Mouse (Mus musculus) lung, embryonic 14.5 days (tissue): ENCODE data around the gene Naa40. TPM values are rescaled to one million over a fixed set of nuclear protein-coding genes. Genes with fewer than 3 reads are reported as not detected.

Experiments used
- ATAC-seq: fragments of 200-750 bp; cut with Nextera tagmentation; 2 replicates; pipeline ENCODE4 v1.8.0; 2017; ENCODE audit warnings: mild to moderate bottlenecking, moderate TSS enrichment, moderate library complexity; ENCODE audit not compliant: insufficient read depth
- DNase-seq: peaks from one replicate; pipeline ENCODE4 v3.0.0-alpha.2; 2015
- H3K27ac ChIP-seq: fragments of 300-500 bp; sonication (generic); 2 replicates; pipeline ENCODE4 v1.5.1; 2014; ENCODE audit warnings: low read depth, mild to moderate bottlenecking, moderate library complexity
- H3K27me3 ChIP-seq: fragments of 300-500 bp; sonication (generic); 2 replicates; pipeline ENCODE4 v1.6.1; 2014; ENCODE audit warnings: low read length, control low read depth; ENCODE audit not compliant: insufficient read depth
- H3K36me3 ChIP-seq: fragments of 300-500 bp; sonication (generic); 2 replicates; pipeline ENCODE4 v1.6.1; 2014; ENCODE audit warnings: control low read depth; ENCODE audit not compliant: insufficient read depth
- H3K4me1 ChIP-seq: fragments of 300-500 bp; sonication (generic); 2 replicates; pipeline ENCODE4 v1.6.1; 2014; ENCODE audit warnings: antibody characterized with exemption, control low read depth; ENCODE audit not compliant: insufficient read depth
- H3K4me2 ChIP-seq: fragments of 300-500 bp; sonication (generic); 2 replicates; pipeline ENCODE4 v1.6.1; 2014; ENCODE audit warnings: mild to moderate bottlenecking
- H3K4me3 ChIP-seq: fragments of 300-500 bp; sonication (generic); 2 replicates; pipeline ENCODE4 v1.5.1; 2014; ENCODE audit warnings: low read depth, low read length
- H3K9ac ChIP-seq: fragments of 300-500 bp; sonication (generic); 2 replicates; pipeline ENCODE4 v1.6.1; 2014
- H3K9me3 ChIP-seq: fragments of 300-500 bp; sonication (generic); 2 replicates; pipeline ENCODE4 v1.6.1; 2016; ENCODE audit warnings: low read depth, low read length, control low read depth
- CTCF ChIP-seq: IDR thresholded peaks from 2 replicates; pipeline ENCODE4 v1.5.1; 2016; ENCODE audit warnings: antibody characterized with exemption, low read depth
- WGBS: fragments of 180-500 bp; shearing (Covaris S2); extraction: QIAGEN DNeasy Blood & Tissue Kit; methylation state at CpG from one replicate; pipeline ENCODE4 v1.1.7; 2014; 5-methylcytosine and 5-hydroxymethylcytosine counted together
- polyA plus RNA-seq: library from polyadenylated mRNA; unstranded; fragments of >200 nt; fragmentation: Nextera tagmentation; extraction: Ambion mirVana; gene quantifications from 2 replicates; pipeline ENCODE4 v1.2.1, GENCODE M21; 2014

The Naa40 gene
- polyA plus RNA-seq: 64.9 and 65.8 TPM in 2 replicates

DNA sequence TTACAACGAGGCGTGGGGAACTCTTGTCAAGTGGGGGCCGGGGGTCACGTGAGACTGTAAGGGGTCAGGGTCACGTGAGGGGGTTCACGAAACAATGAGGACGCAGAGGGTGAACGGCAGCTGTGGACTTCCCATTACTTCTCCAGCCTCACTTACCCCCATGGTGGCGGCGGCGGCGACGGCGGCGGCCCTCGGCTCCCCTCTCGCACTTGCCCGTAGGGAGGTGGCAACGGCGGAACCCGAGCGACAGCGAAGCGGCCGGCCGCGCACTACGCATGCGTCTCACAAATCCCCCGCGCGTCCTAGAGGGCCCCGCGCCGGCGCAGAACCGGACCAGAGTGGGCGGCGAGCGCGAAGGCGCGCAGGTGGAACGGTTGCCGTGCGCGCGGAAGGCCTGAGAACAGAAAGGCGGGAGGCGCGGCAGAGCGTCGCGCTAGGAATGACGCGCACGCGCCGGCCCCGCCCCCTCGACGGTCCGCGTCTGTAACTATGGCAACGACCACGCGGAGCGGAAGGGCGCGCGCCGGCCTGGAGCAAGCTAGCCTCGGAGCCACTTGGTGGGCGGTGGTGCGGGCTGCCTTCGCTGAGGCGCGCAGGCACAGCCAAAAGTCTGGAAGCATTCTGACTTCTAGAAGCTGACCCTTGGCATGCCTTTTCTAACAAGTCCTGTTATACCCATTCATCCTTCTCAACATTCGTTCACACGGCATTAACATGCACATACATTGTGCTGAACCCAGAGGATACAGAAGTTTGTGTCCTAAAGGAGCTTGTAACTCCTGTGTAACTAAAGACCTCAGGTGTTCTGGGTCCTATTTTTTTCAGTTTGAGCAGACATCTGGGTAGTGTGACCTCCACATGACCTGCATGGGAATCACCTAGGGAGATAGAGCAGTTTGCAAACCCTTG lies at the start of gene Naa40:
Gene Naa40 (minus strand): TSS at position 402 of the 909 bp plus-strand sequence.
- peaks cover 5% of the 10 kb centered on the region for H3K4me1 ChIP-seq
- H3K4me3 ChIP-seq: peak within 1 kb of the TSS; percentile 82
- H3K27me3 ChIP-seq: no peaks in the 10 kb centered on the region
- H3K36me3 ChIP-seq: peaks cover 13% of the 10 kb centered on the region
- H3K9me3 ChIP-seq: no peaks in the 10 kb centered on the region
- H3K9ac ChIP-seq: peak within 1 kb of the TSS; percentile 73
- DNase-seq: peak; percentile 99
- peak; percentile 97 for ATAC-seq
- H3K27ac ChIP-seq: peak within 1 kb of the TSS; percentile 84
- under 1% methylated on average over 80 of the region's 80 CpGs for WGBS
- peak within 1 kb of the TSS; percentile 94 for H3K4me2 ChIP-seq
- no peak for TF ChIP-seq CTCF

DNA sequence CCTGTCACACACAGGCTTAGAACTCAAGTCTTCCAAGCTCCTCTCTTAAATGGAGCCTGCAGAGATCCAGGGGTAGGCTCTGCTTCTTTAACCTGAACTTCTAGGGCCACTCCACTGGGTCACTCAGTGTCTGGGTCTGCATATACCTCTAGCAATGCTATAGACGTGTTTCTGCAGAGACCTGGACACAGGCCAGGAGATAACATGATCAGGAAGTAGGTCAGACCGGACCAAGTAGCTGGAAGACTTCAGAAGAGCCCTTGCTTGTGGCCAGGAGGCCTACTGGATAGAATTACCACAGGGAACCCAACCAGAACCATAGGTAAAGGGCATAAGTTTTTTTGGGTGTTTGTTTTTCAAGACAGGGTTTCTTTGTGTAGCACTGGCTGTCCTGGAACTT lies 48.8 kb upstream of the Naa40 start:
- Histone ChIP-seq H3K27ac (no peak overlapping the region), H3K36me3 (peaks cover 35% of the 10 kb centered on the region), H3K9me3 (no peaks in the 10 kb centered on the region), H3K27me3 (no peaks in the 10 kb centered on the region), H3K4me2 (no peak overlapping the region), H3K9ac (no peak overlapping the region), H3K4me1 (peaks cover 11% of the 10 kb centered on the region; the same call in 1 of the 2 replicates), H3K4me3 (no peak overlapping the region)
- 18% methylated on average over 2 of the region's 2 CpGs for WGBS
- DNase-seq (no peak), ATAC-seq (no peak)
- TF ChIP-seq CTCF: no peak

DNA sequence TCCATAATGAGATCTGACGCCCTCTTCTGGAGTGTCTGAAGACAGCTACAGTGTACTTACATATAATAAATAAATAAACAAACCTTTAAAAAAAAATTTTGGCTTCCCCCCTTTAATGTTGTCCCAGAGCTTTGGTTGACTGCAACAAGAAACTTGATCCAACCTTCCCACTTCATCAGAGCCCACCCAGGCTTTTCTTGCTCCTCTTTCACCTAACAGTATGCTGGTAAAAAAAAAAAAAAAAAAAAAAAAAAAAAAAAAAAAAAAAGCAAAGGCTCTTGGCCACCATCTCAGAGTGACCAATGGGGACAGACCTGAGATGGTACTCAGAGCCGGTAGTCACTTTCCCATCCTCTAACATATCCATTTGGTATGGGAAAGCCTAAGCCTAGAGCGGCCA lies 47.3 kb upstream of the Naa40 start:
- no peak overlapping the region for H3K27ac ChIP-seq
- H3K9ac ChIP-seq: no peak overlapping the region
- 0 out of 2 replicates have a peak, but pooled peaks cover under 1% of the 10 kb centered on the region for H3K4me1 ChIP-seq
- H3K4me2 ChIP-seq: no peak overlapping the region
- 85% methylated on average over 3 of the region's 3 CpGs for WGBS
- DNase-seq (no peak), ATAC-seq (no peak)
- H3K4me3 ChIP-seq: no peak overlapping the region
- no peaks in the 10 kb centered on the region for H3K27me3 ChIP-seq
- peaks cover 50% of the 10 kb centered on the region for H3K36me3 ChIP-seq
- no peaks in the 10 kb centered on the region for H3K9me3 ChIP-seq
- TF ChIP-seq CTCF: no peak

DNA sequence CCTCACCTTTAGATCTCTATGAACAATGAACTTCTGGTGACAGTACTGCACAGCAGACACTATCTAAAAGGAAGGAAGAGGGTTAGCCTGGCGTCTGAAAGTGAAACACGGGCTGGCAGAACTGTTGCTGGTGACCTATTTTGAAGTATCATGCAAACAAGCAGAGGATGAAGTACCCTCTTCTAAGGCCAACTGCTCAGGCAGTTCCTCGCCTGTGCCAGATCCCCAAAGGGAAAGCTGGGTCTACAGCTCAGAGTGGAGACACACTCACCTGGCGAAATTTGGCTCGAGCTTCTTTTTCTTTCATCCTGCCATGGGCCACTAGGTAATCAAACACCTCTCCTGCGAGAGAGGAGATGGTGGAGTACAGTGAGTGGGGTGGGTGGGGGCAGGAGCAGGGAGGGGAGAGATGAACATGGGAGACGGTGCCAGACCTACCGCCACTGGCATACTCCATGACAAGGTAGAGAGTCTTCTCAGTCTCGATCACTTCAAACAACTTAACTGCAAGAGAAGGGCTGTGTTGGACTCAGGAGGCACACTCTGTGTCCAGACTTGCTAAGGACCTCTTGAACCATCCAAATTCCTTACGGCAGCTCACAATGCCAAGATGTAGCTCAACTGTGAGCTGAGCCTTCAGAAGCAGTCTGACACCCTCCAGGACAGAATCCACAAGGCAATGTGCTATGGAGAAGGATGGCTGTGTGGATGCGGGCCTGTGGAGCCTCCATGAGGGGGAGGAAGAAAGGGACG lies 45.8 kb upstream of the Naa40 start:
- no peak for DNase-seq

DNA sequence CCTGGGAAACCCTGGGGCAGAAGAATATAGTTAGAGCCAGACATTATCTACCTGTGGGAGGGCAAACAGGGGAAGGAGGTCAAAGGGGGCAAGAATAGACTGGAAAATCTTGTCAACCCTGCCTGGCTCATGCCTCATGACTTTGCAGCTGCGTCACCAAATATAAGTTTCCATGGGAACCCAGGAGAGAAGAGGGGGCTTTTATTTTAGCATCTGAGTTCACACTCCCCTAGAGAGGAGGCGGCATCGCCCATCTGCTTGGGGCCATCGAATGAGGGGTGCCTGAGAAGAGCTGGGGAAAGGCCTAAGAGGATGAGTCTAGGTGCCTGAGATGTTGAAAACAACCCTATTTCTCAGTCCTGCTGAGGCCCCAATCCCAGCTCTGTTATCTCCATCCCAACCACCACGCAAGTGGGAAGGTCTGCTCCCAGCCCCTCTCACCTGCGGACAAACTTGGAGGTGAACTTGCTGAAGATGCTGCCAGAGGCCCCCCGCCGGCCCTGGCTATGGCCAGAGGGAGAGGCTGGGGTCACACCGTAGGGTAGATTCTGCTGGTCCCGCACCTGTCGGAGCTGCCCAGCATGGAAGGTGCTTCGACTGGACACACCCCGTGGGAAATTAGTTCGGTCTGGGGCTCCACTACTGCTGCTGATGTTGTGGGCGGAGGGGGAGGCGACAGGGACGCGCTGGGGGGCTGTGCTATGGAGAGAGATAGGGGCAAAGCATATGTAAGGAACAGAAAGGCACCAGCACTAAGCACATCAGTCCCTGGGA lies 39.8 kb upstream of the Naa40 start:
- Histone ChIP-seq H3K4me3 (no peak overlapping the region), H3K9ac (no peak overlapping the region), H3K4me2 (no peak overlapping the region), H3K36me3 (peaks cover 98% of the 10 kb centered on the region), H3K4me1 (no peaks in the 10 kb centered on the region), H3K27me3 (no peaks in the 10 kb centered on the region), H3K27ac (no peak overlapping the region), H3K9me3 (no peaks in the 10 kb centered on the region)
- TF ChIP-seq CTCF: no peak
- ATAC-seq: no peak
- DNase-seq: no peak
- 84% methylated on average over 18 of the region's 18 CpGs for WGBS

More for the DNA sequence above, 45.8 kb upstream of the Naa40 start:
- Histone ChIP-seq H3K4me3 (no peak overlapping the region), H3K4me1 (no peaks in the 10 kb centered on the region), H3K36me3 (peaks cover 65% of the 10 kb centered on the region), H3K9ac (no peak overlapping the region), H3K9me3 (no peaks in the 10 kb centered on the region), H3K27ac (no peak overlapping the region), H3K4me2 (no peak overlapping the region), H3K27me3 (no peaks in the 10 kb centered on the region)
- WGBS: 73% methylated on average over 12 of the region's 12 CpGs
- no peak for ATAC-seq
- TF ChIP-seq CTCF: no peak

DNA sequence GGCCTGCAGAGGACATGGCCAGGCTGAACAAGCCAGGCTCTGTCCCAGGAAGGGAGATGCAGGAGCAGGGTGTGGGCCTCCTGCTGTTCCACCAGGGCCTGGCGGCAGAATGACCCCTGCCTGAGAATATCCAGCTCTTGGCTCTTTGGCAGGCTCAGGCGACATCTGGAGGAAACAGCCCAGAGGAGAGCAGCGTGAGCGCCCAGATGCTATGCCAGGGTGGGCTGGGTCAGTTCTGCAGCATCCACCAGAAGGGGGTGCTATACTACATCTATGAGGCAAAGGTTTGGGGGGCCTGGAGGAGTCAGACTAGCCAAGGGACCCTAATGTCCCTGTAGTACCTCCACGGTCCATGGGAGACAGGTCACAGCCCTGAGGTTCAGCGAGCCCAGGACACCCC lies 38.1 kb upstream of the Naa40 start:
- Histone ChIP-seq H3K4me1 (no peaks in the 10 kb centered on the region), H3K4me2 (no peak overlapping the region), H3K9me3 (no peaks in the 10 kb centered on the region), H3K4me3 (no peak overlapping the region), H3K27me3 (no peaks in the 10 kb centered on the region), H3K9ac (no peak overlapping the region), H3K27ac (no peak overlapping the region), H3K36me3 (peaks cover 98% of the 10 kb centered on the region)
- DNase-seq: peak; percentile 86
- 38% methylated on average over 6 of the region's 6 CpGs for WGBS
- peak; percentile 76 for TF ChIP-seq CTCF
- ATAC-seq: peak; percentile 33
